Comparison of ENCODE assay signal across 23 mouse cellular contexts in the genomic region with DNA sequence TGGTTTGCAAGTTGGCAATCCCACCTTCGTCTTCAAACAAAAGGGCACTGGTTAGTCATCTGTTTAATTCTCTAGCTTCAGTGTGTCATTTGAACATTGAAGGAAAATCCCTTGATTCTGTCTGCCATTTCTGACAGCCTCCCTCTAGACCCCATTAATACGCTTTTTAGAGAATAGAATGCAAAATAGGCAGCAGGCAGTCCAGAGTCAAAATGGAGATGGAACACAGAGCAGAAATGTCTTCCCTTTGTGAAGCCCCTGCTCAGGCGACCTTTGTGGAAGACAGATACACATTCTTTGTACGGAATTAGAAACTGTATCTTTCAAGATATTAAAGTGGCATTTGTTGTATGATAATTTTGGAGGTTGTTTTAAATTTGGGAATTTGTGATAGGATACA.
DNase-seq lines count a peak whose midpoint lies in the region; ATAC-seq and TF ChIP-seq lines count a peak whose summit lies in the region.
"Had no signal": no experiment of that assay in that cellular context is flagged by ENCODE, and none has a peak within 500 bp of the region (broad histone marks: within the 10 kb centered on the region; RNA-seq: fewer than 3 reads in every experiment).

No protein-coding gene starts in this region.

- no peak for TF ChIP-seq CTCF in hindbrain, postnatal 0 days (IDR thresholded peaks at IDR 0.05; ENCODE audit: low read depth)
- TF ChIP-seq CTCF in midbrain, postnatal 0 days (IDR thresholded peaks at IDR 0.05), result no peak
- no peak for TF ChIP-seq CTCF in brain, embryonic 14.5 days (IDR thresholded peaks at IDR 0.05; ENCODE audit: borderline replicate concordance, extremely low read depth, insufficient read depth, insufficient read length)

- DNase-seq in hindbrain, postnatal 0 days (ENCODE audit: low spot score), result no peak
- no peak for DNase-seq in midbrain, postnatal 0 days (ENCODE audit: low spot score)
- DNase-seq in brain, embryonic 14.5 days (ENCODE audit: low read depth), result peak; percentile 41
- no peak for DNase-seq in ovary, postnatal 10 days (ENCODE audit: low spot score)
- no peak for DNase-seq in spleen, adult 18-20 months
- DNase-seq: adrenal gland, postnatal 14 days; B cell, adult 2 months; cerebellum, adult 18-20 months; cerebellum, adult 9-10 months; cerebellum, postnatal 14 days; gastrocnemius, adult 2 months; gastrocnemius, postnatal 14 days; heart, adult 11 months had no signal

- peak overlapping the region; percentile 1; the same call in 1 of the 2 replicates for H3K27ac ChIP-seq in hindbrain, embryonic 13.5 days
- no peak overlapping the region for H3K27ac ChIP-seq in hindbrain, postnatal 0 days
- H3K27ac ChIP-seq in midbrain, embryonic 12.5 days (replicated peaks), result peak overlapping the region; percentile 35; the same call in 1 of the 2 replicates
- H3K27ac ChIP-seq in midbrain, postnatal 0 days (ENCODE audit: low read depth, low read length), result no peak overlapping the region
- 0 out of 2 replicates have a peak overlapping the region, but pooled peaks have one; percentile 26 for H3K27ac ChIP-seq in midbrain, embryonic 15.5 days
- H3K27ac ChIP-seq: forebrain, embryonic 10.5 days; forebrain, embryonic 13.5 days; gastrocnemius, adult 2 months had no signal

- H3K27me3 ChIP-seq in hindbrain, embryonic 13.5 days, result no peaks in the 10 kb centered on the region
- no peaks in the 10 kb centered on the region for H3K27me3 ChIP-seq in hindbrain, postnatal 0 days (ENCODE audit: insufficient read depth, low read length)
- H3K27me3 ChIP-seq in midbrain, embryonic 12.5 days, result no peaks in the 10 kb centered on the region
- H3K27me3 ChIP-seq in midbrain, postnatal 0 days (ENCODE audit: insufficient read depth, low read length), result no peaks in the 10 kb centered on the region
- H3K27me3 ChIP-seq in midbrain, embryonic 15.5 days (replicated peaks), result no peaks in the 10 kb centered on the region
- H3K27me3 ChIP-seq: CH12.LX; forebrain, embryonic 13.5 days; Patski had no signal

- no peak for TF ChIP-seq POLR2A in brain, embryonic 14.5 days (IDR thresholded peaks at IDR 0.05; ENCODE audit: borderline replicate concordance, extremely low read depth, insufficient read depth, insufficient read length, poor library complexity, severe bottlenecking)

- H3K9ac ChIP-seq in hindbrain, embryonic 13.5 days, result no peak overlapping the region
- H3K9ac ChIP-seq in hindbrain, postnatal 0 days (replicated peaks; ENCODE audit: low read length), result no peak overlapping the region
- no peak overlapping the region for H3K9ac ChIP-seq in midbrain, embryonic 12.5 days (replicated peaks)
- H3K9ac ChIP-seq in midbrain, postnatal 0 days (replicated peaks; ENCODE audit: low read length, poor library complexity, severe bottlenecking), result no peak overlapping the region
- no peak overlapping the region for H3K9ac ChIP-seq in midbrain, embryonic 15.5 days
- H3K9ac ChIP-seq: forebrain, embryonic 13.5 days had no signal

- 64% methylated on average over 4 of the region's 4 CpGs for WGBS in hindbrain, embryonic 13.5 days
- 44% methylated on average over 4 of the region's 4 CpGs for WGBS in hindbrain, postnatal 0 days
- 35% methylated on average over 4 of the region's 4 CpGs for WGBS in midbrain, embryonic 12.5 days
- 29% methylated on average over 4 of the region's 4 CpGs for WGBS in midbrain, postnatal 0 days
- 28% methylated on average over 4 of the region's 4 CpGs for WGBS in midbrain, embryonic 15.5 days

- no peaks in the 10 kb centered on the region for H3K9me3 ChIP-seq in hindbrain, embryonic 13.5 days
- H3K9me3 ChIP-seq in hindbrain, postnatal 0 days (ENCODE audit: low read length), result no peaks in the 10 kb centered on the region
- no peaks in the 10 kb centered on the region for H3K9me3 ChIP-seq in midbrain, embryonic 12.5 days
- no peaks in the 10 kb centered on the region for H3K9me3 ChIP-seq in midbrain, postnatal 0 days (ENCODE audit: low read length)
- no peaks in the 10 kb centered on the region for H3K9me3 ChIP-seq in midbrain, embryonic 15.5 days
- H3K9me3 ChIP-seq: forebrain, embryonic 10.5 days; forebrain, embryonic 13.5 days; G1E had no signal

- H3K4me1 ChIP-seq in hindbrain, embryonic 13.5 days (replicated peaks), result no peaks in the 10 kb centered on the region; the same call in 1 of the 2 replicates
- no peaks in the 10 kb centered on the region for H3K4me1 ChIP-seq in hindbrain, postnatal 0 days (ENCODE audit: insufficient read depth, low read length)
- no peaks in the 10 kb centered on the region; the same call in 1 of the 2 replicates for H3K4me1 ChIP-seq in midbrain, embryonic 12.5 days
- no peaks in the 10 kb centered on the region for H3K4me1 ChIP-seq in midbrain, postnatal 0 days (ENCODE audit: insufficient read depth, low read length)
- 0 out of 2 replicates have a peak, but pooled peaks cover 4% of the 10 kb centered on the region for H3K4me1 ChIP-seq in midbrain, embryonic 15.5 days
- H3K4me1 ChIP-seq: forebrain, embryonic 10.5 days; forebrain, embryonic 13.5 days had no signal

- no peak for ATAC-seq in hindbrain, embryonic 13.5 days (ENCODE audit: low FRiP score)
- ATAC-seq in hindbrain, postnatal 0 days, result no peak
- ATAC-seq in midbrain, embryonic 12.5 days (ENCODE audit: low FRiP score, low read depth), result peak; percentile 32; the same call in 1 of the 2 replicates
- ATAC-seq in midbrain, postnatal 0 days (ENCODE audit: low FRiP score), result no peak
- peak; percentile 63; the same call in 1 of the 2 replicates for ATAC-seq in midbrain, embryonic 15.5 days (replicated peaks)
- ATAC-seq: forebrain, embryonic 13.5 days; forebrain, embryonic 16.5 days; Patski had no signal

- H3K4me2 ChIP-seq in hindbrain, embryonic 13.5 days, result no peak overlapping the region
- no peak overlapping the region for H3K4me2 ChIP-seq in hindbrain, postnatal 0 days (ENCODE audit: low read depth, low read length)
- H3K4me2 ChIP-seq in midbrain, embryonic 12.5 days (replicated peaks), result no peak overlapping the region
- no peak overlapping the region for H3K4me2 ChIP-seq in midbrain, postnatal 0 days (ENCODE audit: low read depth, low read length, poor library complexity, severe bottlenecking)
- no peak overlapping the region for H3K4me2 ChIP-seq in midbrain, embryonic 15.5 days
- H3K4me2 ChIP-seq: forebrain, embryonic 13.5 days; heart, embryonic 11.5 days had no signal

- no peak overlapping the region for H3K4me3 ChIP-seq in hindbrain, embryonic 13.5 days
- no peak overlapping the region for H3K4me3 ChIP-seq in hindbrain, postnatal 0 days (ENCODE audit: low read length)
- H3K4me3 ChIP-seq in midbrain, embryonic 12.5 days, result no peak overlapping the region
- H3K4me3 ChIP-seq in midbrain, postnatal 0 days (ENCODE audit: low read depth, low read length), result no peak overlapping the region
- no peak overlapping the region for H3K4me3 ChIP-seq in midbrain, embryonic 15.5 days
- H3K4me3 ChIP-seq: forebrain, embryonic 10.5 days; forebrain, embryonic 13.5 days; gastrocnemius, adult 2 months had no signal

- no peaks in the 10 kb centered on the region for H3K36me3 ChIP-seq in hindbrain, embryonic 13.5 days
- no peaks in the 10 kb centered on the region for H3K36me3 ChIP-seq in hindbrain, postnatal 0 days (ENCODE audit: insufficient read depth, low read length)
- H3K36me3 ChIP-seq in midbrain, embryonic 12.5 days, result no peaks in the 10 kb centered on the region
- H3K36me3 ChIP-seq in midbrain, postnatal 0 days (ENCODE audit: insufficient read depth, low read length), result no peaks in the 10 kb centered on the region
- no peaks in the 10 kb centered on the region for H3K36me3 ChIP-seq in midbrain, embryonic 15.5 days (replicated peaks)
- H3K36me3 ChIP-seq: forebrain, embryonic 10.5 days; G1E had no signal

Comparison
In these comparisons a context has a peak if more than half of its experiments do, and no peak if none do; other contexts are left out.
1. ATAC-seq: peak in midbrain, embryonic 12.5 days (single experiment) and midbrain, embryonic 15.5 days (single experiment); none in hindbrain, embryonic 13.5 days (single experiment), hindbrain, postnatal 0 days (single experiment) and midbrain, postnatal 0 days (single experiment).
2. H3K27ac ChIP-seq: peak in hindbrain, embryonic 13.5 days (single experiment), midbrain, embryonic 12.5 days (single experiment) and midbrain, embryonic 15.5 days (single experiment); none in hindbrain, postnatal 0 days (single experiment) and midbrain, postnatal 0 days (single experiment).